Mouse (Mus musculus): ENCODE data around the gene Ntm. TPM values are rescaled to one million over a fixed set of nuclear protein-coding genes. Genes with fewer than 3 reads are reported as not detected.

The Ntm gene
- polyA plus RNA-seq, 1 experiment from 2014 or later, result 7.8 TPM

GRCm38 (mm10) chr9:29716795-29717194, 246.1 kb downstream of the Ntm start:
- DNase-seq (ENCODE audit: low spot score), result no peak
- no peak overlapping the region for H3K27ac ChIP-seq (replicated peaks)
- no peak overlapping the region for H3K4me3 ChIP-seq
- H3K27me3 ChIP-seq (ENCODE audit: low read depth, poor library complexity, severe bottlenecking), result no peaks in the 10 kb centered on the region
- H3K9me3 ChIP-seq (replicated peaks), result no peaks in the 10 kb centered on the region
- 52% methylated on average over 2 of the region's 2 CpGs for WGBS
- 0 out of 2 replicates have a peak, but pooled peaks cover 2% of the 10 kb centered on the region for H3K4me1 ChIP-seq
- no peaks in the 10 kb centered on the region for H3K36me3 ChIP-seq

- no peak overlapping the region for H3K27ac ChIP-seq (replicated peaks)
- H3K36me3 ChIP-seq, result no peaks in the 10 kb centered on the region
- DNase-seq (ENCODE audit: low spot score), result no peak
- H3K4me3 ChIP-seq, result no peak overlapping the region
- H3K9me3 ChIP-seq (replicated peaks), result no peaks in the 10 kb centered on the region
- H3K4me1 ChIP-seq, result peaks cover 12% of the 10 kb centered on the region
- no peaks in the 10 kb centered on the region for H3K27me3 ChIP-seq (ENCODE audit: low read depth, poor library complexity, severe bottlenecking)
- WGBS, result 91% methylated on average over 4 of the region's 4 CpGs
Measured at GRCm38 (mm10) chr9:29698276-29698675, 264.7 kb downstream of the Ntm start.

- WGBS, result 32% methylated on average over 2 of the region's 2 CpGs
- no peaks in the 10 kb centered on the region for H3K27me3 ChIP-seq (ENCODE audit: low read depth, poor library complexity, severe bottlenecking)
- peak overlapping the region; percentile 67 for H3K27ac ChIP-seq (replicated peaks)
- H3K4me1 ChIP-seq, result peaks cover 12% of the 10 kb centered on the region
- no peak overlapping the region for H3K4me3 ChIP-seq
- H3K36me3 ChIP-seq, result no peaks in the 10 kb centered on the region
- H3K9me3 ChIP-seq (replicated peaks), result no peaks in the 10 kb centered on the region
- DNase-seq (ENCODE audit: low spot score), result no peak
Measured at GRCm38 (mm10) chr9:29694151-29694550, 268.8 kb downstream of the Ntm start.

GRCm38 (mm10) chr9:29691186-29691855, 271.6 kb downstream of the Ntm start:
- no peaks in the 10 kb centered on the region for H3K27me3 ChIP-seq (ENCODE audit: low read depth, poor library complexity, severe bottlenecking)
- no peaks in the 10 kb centered on the region for H3K36me3 ChIP-seq
- no peak for DNase-seq (ENCODE audit: low spot score)
- H3K4me3 ChIP-seq, result no peak overlapping the region
- 87% methylated on average over 5 of the region's 5 CpGs for WGBS
- no peaks in the 10 kb centered on the region for H3K9me3 ChIP-seq (replicated peaks)
- H3K27ac ChIP-seq (replicated peaks), result no peak overlapping the region
- H3K4me1 ChIP-seq, result peaks cover 12% of the 10 kb centered on the region

- H3K36me3 ChIP-seq, result no peaks in the 10 kb centered on the region
- no peaks in the 10 kb centered on the region for H3K9me3 ChIP-seq (replicated peaks)
- no peak overlapping the region for H3K27ac ChIP-seq (replicated peaks)
- DNase-seq (ENCODE audit: low spot score), result no peak
- no peaks in the 10 kb centered on the region for H3K27me3 ChIP-seq (ENCODE audit: low read depth, poor library complexity, severe bottlenecking)
- 0 out of 2 replicates have a peak, but pooled peaks cover 6% of the 10 kb centered on the region for H3K4me1 ChIP-seq
- 90% methylated on average over 6 of the region's 6 CpGs for WGBS
- H3K4me3 ChIP-seq, result no peak overlapping the region
Measured at GRCm38 (mm10) chr9:29682224-29682623, 280.7 kb downstream of the Ntm start.

- Histone ChIP-seq H3K27me3 (ENCODE audit: low read depth, poor library complexity, severe bottlenecking) (no peaks in the 10 kb centered on the region), H3K4me1 (0 out of 2 replicates have a peak, but pooled peaks cover 6% of the 10 kb centered on the region), H3K9me3 (replicated peaks) (no peaks in the 10 kb centered on the region), H3K4me3 (no peak overlapping the region), H3K36me3 (no peaks in the 10 kb centered on the region), H3K27ac (replicated peaks) (no peak overlapping the region)
- 24% methylated on average over 5 of the region's 5 CpGs for WGBS
- no peak for DNase-seq (ENCODE audit: low spot score)
Measured at GRCm38 (mm10) chr9:29680677-29681076, 282.3 kb downstream of the Ntm start.

- DNase-seq (ENCODE audit: low spot score), result no peak
- Histone ChIP-seq H3K4me1 (peaks cover 11% of the 10 kb centered on the region), H3K27ac (replicated peaks) (no peak overlapping the region), H3K9me3 (replicated peaks) (no peaks in the 10 kb centered on the region), H3K4me3 (no peak overlapping the region), H3K36me3 (no peaks in the 10 kb centered on the region), H3K27me3 (ENCODE audit: low read depth, poor library complexity, severe bottlenecking) (no peaks in the 10 kb centered on the region)
- 72% methylated on average over 8 of the region's 8 CpGs for WGBS
Measured at GRCm38 (mm10) chr9:29673911-29674310, 289.0 kb downstream of the Ntm start.

GRCm38 (mm10) chr9:29671861-29672260, 291.1 kb downstream of the Ntm start:
- H3K9me3 ChIP-seq (replicated peaks), result no peaks in the 10 kb centered on the region
- 84% methylated on average over 6 of the region's 6 CpGs for WGBS
- no peak overlapping the region for H3K4me3 ChIP-seq
- H3K4me1 ChIP-seq, result peaks cover 11% of the 10 kb centered on the region
- H3K27me3 ChIP-seq (ENCODE audit: low read depth, poor library complexity, severe bottlenecking), result no peaks in the 10 kb centered on the region
- DNase-seq (ENCODE audit: low spot score), result no peak
- no peaks in the 10 kb centered on the region for H3K36me3 ChIP-seq
- no peak overlapping the region for H3K27ac ChIP-seq (replicated peaks)

GRCm38 (mm10) chr9:29663286-29663685, 299.7 kb downstream of the Ntm start:
- no peaks in the 10 kb centered on the region for H3K9me3 ChIP-seq (replicated peaks)
- no peak overlapping the region for H3K27ac ChIP-seq (replicated peaks)
- WGBS, result 86% methylated on average over 7 of the region's 7 CpGs
- H3K4me1 ChIP-seq, result peaks cover 10% of the 10 kb centered on the region
- DNase-seq (ENCODE audit: low spot score), result no peak
- H3K27me3 ChIP-seq (ENCODE audit: low read depth, poor library complexity, severe bottlenecking), result peaks cover 10% of the 10 kb centered on the region; the same call in 1 of the 2 replicates
- H3K4me3 ChIP-seq, result no peak overlapping the region
- H3K36me3 ChIP-seq, result no peaks in the 10 kb centered on the region

GRCm38 (mm10) chr9:29661468-29662145, 301.3 kb downstream of the Ntm start:
- no peak overlapping the region for H3K4me3 ChIP-seq
- DNase-seq (ENCODE audit: low spot score), result peak; percentile 47
- peaks cover 21% of the 10 kb centered on the region for H3K4me1 ChIP-seq
- no peak overlapping the region for H3K27ac ChIP-seq (replicated peaks)
- no peaks in the 10 kb centered on the region for H3K36me3 ChIP-seq
- no peaks in the 10 kb centered on the region for H3K9me3 ChIP-seq (replicated peaks)
- 22% methylated on average over 3 of the region's 3 CpGs for WGBS
- H3K27me3 ChIP-seq (ENCODE audit: low read depth, poor library complexity, severe bottlenecking), result peaks cover 10% of the 10 kb centered on the region; the same call in 1 of the 2 replicates

- Histone ChIP-seq H3K9me3 (replicated peaks) (no peaks in the 10 kb centered on the region), H3K4me1 (peaks cover 21% of the 10 kb centered on the region), H3K27ac (replicated peaks) (no peak overlapping the region), H3K36me3 (no peaks in the 10 kb centered on the region), H3K4me3 (no peak overlapping the region), H3K27me3 (ENCODE audit: low read depth, poor library complexity, severe bottlenecking) (peaks cover 10% of the 10 kb centered on the region; the same call in 1 of the 2 replicates)
- no peak for DNase-seq (ENCODE audit: low spot score)
- WGBS, result 79% methylated on average over 3 of the region's 3 CpGs
Measured at GRCm38 (mm10) chr9:29660059-29660613, 302.8 kb downstream of the Ntm start.

- no peak overlapping the region; the same call in 1 of the 2 replicates for H3K27ac ChIP-seq (replicated peaks)
- DNase-seq (ENCODE audit: low spot score), result no peak
- H3K4me1 ChIP-seq, result peaks cover 31% of the 10 kb centered on the region
- H3K4me3 ChIP-seq, result no peak overlapping the region
- H3K27me3 ChIP-seq (ENCODE audit: low read depth, poor library complexity, severe bottlenecking), result 0 out of 2 replicates have a peak, but pooled peaks cover 8% of the 10 kb centered on the region
- H3K9me3 ChIP-seq (replicated peaks), result no peaks in the 10 kb centered on the region
- 65% methylated on average over 7 of the region's 7 CpGs for WGBS
- no peaks in the 10 kb centered on the region for H3K36me3 ChIP-seq
Measured at GRCm38 (mm10) chr9:29657761-29658465, 305.0 kb downstream of the Ntm start.
